Mouse (Mus musculus): ENCODE results near the gene Shroom1.

The Shroom1 gene

DNA sequence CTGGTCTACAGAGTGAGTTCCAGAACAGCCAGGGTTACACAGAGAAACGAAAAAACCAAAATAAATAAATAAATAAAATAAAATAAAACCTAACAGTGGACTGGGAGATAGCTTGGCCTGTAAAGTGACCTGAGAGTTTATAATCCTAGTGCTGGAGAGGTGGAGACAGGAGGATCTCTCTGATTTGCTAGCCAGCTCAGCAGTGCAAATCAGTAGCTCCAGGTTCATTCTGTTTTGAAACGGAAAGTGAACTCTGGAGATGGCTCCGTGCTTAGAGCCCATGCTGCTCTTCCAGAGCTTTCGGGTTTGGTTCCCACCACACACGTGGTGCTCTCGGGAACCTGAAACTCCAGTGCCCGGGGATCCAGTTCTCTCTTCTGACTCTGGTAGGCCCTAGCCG lies 9.0 kb upstream of the Shroom1 start:
- no peak for DNase-seq

DNA sequence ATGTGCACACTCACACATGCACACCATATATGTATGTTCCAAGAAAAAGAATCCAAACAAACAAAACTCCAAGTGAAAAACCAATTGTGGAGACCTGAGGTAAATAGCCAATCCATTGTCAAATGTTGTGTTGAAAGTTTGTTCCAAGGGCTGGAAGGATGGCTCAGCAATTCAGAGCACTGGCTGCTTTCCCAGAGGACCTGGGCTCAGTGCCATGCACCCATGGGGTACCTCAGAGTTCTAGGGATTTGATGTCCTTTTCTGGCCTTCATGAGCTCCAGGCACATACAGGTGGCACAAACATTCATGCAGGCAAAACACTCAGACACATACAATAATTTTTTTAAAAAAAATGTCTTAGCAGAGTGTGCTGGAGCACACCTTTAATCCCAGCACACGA lies 8.5 kb upstream of the Shroom1 start:
- no peak for DNase-seq

DNA sequence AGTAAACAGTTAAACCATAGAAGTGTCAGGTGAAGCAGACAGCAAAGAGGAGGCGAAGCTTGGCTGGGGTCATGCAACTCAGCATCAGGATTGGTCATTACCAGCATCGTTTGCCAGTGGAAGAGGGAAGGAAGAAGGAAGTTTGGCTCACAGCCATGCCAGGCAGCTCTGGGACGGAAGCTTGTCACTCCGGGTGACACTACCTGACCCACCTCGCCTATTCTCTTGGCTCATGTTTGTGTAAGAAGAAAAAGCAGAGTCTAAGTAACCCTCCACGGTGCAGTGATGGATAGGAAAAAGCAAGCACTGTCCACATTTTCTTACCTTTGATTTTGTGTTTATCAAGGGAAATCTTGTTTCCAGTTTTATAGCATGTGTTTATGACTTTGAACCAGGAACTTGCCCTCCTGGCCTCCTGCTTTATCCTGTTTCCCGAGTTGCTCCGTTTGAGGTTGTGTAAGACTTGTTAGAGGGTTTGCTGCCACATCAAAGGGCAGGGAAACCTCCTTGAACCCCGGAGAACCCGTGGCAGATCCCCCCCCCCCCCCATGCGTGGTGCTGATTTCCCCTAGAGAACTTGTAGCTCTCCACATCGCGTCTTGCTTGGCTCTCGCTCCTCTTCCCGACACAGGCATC lies 6.8 kb upstream of the Shroom1 start:
- peak in 1 of 2 experiments; percentile 24 for DNase-seq

DNA sequence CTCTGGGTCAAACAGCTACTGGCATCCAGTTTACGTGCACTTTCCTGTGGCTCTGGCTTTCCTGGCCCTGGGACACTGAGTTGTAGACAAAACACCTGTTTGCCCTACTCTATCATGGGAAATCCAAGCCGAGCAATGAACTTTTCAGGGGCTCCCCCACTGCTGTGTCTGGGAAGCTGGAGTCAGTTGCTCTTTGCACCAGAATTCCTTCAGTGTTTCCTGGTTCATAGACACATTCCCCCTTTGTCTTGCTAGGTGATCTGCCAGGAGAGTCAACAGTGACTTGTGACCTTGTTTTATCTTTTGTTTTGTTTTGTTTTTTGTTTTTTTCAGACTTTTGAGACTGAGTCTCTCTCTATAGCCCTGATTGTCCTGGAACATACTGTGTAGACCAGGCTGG lies 5.6 kb upstream of the Shroom1 start:
- DNase-seq, result no peak

DNA sequence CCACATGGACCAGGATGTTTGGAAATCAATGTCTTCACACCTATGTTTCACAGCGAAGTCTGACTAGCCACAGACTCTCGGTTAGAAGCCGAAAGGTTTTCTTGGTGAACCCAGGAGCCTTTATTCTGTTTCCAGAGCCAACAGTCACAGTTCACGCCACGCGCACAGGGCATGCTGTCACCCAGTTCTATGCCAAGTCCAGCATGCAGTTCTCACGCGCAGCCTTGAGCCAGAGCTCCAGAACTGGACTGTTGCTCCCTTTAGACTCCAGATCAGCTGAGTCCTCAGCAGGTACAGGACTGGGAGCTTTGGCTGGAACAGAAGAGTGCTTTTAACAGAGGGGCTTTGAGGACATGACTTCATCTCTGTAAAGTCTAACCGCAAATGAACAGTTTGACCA lies 4.6 kb upstream of the Shroom1 start:
- DNase-seq, result no peak

DNA sequence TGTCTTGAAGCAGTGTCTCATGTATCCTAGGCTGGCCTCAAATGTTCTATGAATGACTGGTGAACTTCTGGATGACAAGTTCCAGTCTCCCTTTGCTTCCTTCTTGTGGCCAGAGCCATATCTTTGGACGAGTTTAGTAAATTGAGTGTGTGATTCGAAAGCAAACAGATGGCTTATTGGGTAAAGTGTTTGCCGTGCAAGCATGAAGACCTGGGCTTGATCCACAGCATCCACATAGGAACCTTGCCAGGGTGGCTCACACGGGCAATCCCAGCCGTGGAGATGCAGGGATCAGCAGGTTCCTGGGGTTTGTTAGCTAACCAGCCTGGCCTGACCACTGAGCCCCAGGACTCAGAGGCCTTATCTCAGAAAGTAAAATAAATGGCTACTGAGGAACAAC lies 4.0 kb upstream of the Shroom1 start:
- DNase-seq, result no peak

DNA sequence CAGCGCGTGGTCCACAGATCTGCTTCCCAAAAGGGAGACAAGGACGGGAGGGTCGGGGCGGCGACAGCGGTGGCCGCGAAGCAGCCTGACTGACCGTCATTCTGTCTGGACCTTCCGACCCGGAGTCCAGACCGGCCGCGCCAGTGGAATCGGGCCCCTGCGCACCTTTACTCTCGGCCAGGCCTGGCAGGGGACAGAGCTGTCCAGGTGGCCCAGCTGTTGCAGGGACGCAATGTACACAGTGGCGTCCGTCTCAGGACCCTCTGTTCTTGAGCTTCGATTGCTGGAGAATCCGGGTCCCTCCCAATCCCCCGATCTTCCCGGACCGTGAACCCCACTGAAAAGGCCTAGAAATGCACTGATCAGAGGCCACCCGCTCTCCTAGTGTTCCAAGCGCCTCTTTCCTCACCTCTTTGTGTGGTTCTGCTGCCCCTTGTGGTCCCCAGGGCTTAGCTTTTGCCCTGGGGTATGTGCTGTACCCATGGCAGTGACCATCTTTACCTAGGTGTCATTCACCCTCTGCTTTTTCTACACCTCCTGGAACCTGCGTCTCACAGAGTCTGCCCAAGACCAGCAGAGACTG lies 458 bp downstream of the Shroom1 start:
- no peak for DNase-seq

DNA sequence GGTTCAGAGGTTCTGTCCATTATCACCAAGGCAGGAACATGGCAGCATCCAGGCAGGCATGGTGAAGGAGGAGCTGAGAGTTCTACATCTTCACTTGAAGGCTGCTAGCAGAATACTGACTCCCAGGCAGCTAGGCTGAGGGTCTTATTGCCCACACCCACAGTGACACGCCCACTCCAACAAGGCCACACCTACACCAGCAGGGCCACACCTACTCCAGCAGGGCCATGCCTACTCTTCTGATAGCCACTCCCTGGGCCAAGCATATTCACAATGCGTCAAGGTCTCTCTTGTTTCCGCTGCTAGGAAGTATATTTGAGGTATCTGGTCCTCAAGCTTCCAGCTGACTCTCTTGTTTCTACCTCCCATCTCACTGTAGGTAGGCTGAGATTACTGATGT lies 2.0 kb downstream of the Shroom1 start:
- no peak for DNase-seq

DNA sequence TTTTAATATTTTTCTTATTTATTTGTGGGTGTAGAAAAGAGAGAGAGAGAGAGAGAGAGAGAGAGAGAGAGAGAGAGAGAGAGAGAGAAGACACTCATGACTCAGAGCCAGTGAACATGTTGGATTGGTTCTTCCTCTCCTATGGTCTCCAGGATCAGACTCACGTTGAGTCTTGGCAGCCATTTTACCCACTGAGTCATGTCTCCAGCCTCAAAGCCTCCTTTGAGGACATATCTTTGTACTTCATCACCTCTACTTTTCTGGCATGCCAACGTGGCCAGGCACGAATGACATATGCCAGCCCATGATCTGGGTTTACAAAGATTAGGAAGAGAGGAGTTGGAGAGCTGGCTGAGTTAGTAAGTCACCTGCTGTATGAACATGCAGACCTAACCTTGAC lies 3.2 kb downstream of the Shroom1 start:
- DNase-seq, result no peak

DNA sequence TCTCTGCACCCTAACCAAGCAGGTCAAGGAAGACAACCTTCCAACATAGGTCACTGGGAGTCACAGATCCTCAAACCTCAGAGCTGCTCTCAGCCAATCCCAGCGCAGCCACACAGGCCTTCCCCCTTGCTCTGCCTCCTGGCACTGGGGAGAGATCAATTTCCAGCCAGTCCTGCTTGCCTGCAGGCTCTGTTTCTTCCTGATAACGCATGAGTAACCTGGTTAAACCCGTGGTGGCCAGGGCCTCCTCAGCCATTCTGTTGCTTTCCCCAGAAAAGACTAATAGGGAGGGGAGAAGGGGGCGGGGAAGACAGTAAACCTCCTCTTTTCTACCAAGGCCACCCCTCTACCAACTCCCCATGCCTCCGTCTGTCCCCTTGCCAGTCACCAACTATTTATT lies 4.7 kb downstream of the Shroom1 start:
- no peak for DNase-seq

DNA sequence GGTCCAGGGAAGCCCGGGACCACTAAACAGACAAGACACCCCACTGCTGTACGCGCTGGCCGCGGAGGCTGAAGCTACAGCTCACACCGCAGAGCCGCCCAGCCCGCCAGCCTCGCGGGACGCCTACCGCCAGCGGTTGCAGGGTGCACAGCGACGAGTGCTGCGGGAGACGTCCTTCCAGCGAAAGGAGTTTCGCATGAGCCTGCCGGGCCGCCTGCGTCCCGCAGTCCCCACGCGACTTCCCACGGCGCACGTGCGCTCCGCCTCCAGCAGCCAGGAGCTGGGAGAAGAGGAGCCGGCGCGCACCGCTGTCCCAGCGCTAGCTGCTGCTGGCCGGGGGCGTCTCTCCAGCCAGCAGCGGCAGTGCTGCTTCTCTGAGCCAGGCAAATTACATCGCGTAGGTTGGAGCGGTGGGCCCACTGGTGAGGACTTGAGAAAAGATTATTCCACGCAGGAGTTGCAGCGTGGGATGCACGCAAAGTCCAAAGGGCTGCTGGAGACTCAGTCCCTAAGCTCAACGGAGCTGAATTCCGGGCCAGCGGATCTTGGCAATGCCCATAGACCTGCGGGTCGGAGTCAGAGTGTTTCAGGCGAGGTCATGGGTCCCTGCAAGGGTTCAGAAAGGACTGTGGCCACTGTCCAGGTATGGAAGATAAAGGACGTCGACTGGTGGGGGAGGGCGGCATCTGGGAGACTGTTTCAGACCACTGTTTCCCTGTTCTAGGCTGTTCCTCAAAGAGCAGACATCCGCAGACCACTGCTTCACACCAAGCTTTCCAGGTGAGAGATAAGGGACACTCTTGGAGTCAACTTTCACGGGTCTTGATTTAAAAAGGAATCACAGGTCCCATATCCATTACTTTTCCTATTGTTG lies 6.8 kb downstream of the Shroom1 start:
- DNase-seq, result no peak

DNA sequence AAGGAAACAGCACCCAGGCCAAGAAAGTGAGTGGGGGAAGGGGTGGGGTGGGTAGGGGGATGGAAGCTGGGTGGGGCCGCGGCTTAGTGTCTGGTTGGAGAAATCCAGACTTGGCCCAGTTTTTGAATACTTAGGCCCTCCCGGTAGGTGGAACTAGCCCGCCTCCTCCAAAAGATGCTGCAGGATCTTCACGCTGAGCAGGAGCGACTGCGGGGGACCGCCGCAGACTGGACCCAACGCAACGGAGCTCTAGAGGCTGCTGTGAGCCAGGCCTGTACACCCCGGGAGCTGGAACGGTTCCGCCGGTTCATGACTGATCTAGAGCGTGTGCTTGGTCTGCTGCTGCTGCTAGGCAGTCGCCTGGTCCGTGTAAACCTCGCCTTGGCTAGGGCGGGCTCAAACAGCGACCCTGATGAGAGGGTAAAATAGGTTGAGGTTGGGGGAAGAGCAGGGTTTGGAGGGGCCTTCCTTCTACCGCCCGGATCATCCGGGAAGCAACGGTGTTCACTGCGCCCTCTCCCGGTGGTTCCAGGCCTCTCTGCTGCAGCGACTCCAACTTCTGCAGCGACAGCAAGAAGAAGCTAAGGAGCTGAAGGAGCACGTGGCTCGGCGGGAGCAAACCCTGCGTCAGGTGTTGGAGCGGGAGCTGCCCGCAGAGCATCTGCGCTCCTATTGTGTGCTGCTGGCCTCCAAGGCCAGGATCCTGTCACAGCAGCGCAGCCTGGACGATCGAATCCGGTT lies 9.4 kb downstream of the Shroom1 start:
- DNase-seq, result no peak

DNA sequence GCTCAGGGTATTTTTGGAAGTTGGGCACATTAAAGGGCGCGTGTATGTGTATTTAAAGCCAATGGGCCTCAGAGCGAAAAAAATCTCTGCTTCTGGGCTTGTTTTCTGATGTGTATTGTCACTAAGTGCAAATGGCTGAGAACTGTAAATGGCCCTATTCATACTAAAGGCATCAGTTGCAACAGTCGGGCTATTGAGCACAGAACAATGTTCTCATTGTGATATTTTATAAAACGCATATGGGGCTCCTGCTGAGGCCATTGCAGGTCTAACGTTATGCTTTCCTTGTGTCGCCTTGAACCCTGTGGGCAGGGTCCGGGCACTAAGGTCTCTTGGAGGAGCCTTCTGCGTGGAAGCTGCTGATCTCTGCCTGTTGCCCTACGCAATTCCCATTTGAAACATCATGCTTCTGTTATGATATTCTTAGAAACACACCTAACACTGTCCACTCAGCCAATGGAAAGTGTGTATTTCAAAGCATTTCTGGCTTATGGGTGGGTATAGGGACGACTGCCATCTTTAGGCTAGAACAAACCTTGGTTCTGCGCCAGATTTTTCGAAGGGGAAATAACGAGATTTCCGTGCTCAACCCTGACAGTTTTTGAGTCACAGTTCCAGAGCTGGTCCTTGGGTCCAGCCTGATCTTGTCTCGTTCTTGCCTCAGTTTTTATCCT lies 12.4 kb downstream of the Shroom1 start:
- no peak for DNase-seq

DNA sequence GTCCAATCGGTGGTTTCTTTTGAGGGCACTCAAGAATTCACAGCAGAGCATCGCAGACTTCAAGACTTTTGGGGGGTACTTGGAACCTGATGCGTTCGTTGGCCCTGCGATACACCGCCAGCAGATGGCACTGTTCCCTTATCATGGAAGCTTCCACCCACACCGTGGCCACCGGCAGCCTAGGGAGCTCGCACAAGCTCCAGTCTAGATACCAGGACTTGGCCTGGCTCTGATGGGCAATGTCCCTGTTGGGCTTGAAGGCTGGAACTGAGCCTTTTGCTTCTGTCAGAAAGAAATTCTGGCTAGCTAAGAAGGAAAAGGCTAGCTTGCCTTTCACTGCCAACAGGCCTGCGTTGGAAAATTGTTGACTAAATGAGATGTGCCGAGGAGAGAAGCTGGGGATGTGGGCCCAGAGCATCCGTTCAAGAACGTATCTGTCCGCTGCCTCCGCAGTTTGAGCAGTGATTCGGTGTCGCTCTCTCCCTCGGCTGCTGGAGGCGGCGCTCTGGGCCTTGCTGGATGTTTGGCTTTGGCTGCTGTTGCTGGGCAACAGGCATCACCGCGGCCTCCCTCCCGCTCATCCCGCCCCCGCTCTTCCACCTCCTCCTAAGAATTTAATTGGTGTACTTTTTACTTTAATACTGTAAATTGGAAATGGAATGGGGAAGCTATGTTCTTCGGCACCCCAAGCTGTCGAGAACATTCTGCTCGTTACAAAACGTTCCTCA lies 13.1 kb downstream of the Shroom1 start, which contains the start of gene Gm9837:
Gene Gm9837 (minus strand): TSS at position 512 of the 728 bp plus-strand sequence.
- peak; percentile 51 to 53 for DNase-seq

DNA sequence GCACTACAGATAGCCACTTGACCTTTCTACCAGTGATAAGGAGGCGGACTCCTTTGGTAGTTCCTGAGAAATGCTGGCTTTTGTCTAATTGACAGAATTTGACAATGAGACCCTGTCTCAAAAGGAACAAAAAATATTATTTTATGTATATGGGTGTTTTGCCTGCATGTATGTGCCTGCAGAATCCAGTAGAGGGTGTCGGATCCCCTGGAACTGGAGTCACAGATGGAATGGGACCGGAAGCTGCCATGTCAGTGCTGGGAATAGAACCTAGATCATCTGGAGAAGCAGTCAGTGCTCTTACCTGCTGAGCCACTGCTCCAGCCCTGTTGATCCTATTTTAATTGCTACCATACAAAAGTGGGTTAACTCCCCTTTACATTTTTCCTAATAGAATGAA lies 15.7 kb downstream of the Shroom1 start:
- DNase-seq, result no peak

DNA sequence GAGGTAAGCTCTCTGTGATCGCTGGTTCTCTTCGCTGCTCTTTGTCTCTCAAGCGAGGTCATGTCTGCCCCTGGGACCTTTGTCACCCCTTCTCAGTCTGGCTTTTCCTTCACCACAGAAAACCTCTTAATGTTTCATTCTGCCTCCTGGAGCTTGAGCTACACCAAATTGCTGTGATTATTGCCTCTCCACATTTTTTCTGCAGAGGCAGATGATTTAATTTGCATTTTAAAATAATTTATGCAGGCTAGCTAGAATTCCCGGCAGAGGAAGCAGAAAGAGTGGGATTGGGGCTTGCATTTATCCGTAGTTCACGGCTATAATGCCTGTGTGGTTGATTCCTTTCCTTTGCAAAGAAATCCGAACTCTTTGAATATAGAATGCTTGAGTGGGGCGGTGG lies 18.6 kb downstream of the Shroom1 start:
- no peak for DNase-seq

DNA sequence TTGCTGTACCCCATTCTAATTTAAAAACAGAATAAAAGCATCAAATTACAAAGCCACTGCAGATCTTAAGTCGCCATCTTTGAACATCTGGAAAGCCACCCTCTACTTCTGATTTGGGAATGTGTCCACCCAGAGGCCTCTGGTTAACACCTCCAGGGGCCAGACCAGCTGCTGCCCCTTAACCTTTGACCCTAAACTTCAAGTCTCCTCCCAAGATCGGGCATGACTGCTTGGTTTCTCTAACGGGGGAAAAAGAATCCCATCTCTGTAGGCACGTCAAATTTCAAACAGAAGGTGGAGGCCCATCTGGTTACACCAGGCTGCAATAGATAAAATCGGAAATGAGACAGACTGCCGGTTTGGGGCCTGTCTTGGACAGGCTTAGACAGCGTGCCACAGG lies 20.8 kb downstream of the Shroom1 start:
- no peak for DNase-seq

DNA sequence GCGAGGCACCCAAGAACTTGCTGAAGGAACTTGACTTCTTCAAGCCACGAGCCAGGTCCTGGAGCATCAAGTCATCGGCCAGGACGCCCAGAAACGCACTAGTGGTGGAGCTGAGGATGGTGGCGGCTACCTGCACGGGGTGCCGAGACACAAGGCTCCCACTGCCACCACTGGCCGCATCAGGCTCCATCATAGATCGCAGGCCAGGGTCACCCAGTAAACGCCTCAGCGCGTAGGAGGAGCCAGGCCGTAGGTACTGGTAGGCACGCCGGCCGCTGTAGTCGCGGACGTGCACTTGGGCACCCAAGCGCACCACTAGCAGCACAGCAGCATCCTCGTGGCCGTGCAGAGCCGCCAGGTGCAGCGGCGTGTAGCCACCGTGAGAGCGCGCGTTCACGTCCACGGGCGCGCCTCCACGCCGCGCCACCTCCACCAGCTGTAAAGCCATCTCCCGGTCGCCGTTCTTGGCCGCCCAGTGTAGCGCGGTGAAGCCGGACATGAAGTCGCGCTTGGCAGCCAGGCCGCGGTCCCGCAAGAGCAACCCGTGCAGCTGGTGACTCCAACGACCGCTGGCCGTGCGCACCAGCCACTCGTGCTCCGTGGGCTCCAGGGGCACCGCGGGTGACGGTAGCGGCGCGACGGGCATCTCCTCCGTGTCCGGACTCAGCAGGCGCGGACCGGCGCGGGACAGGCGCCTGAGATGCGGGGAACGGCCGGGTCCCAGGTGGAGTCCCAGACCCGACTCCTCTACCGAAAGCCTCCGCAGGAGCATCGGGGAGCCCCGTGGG lies 21.6 kb downstream of the Shroom1 start:
- no peak for DNase-seq

DNA sequence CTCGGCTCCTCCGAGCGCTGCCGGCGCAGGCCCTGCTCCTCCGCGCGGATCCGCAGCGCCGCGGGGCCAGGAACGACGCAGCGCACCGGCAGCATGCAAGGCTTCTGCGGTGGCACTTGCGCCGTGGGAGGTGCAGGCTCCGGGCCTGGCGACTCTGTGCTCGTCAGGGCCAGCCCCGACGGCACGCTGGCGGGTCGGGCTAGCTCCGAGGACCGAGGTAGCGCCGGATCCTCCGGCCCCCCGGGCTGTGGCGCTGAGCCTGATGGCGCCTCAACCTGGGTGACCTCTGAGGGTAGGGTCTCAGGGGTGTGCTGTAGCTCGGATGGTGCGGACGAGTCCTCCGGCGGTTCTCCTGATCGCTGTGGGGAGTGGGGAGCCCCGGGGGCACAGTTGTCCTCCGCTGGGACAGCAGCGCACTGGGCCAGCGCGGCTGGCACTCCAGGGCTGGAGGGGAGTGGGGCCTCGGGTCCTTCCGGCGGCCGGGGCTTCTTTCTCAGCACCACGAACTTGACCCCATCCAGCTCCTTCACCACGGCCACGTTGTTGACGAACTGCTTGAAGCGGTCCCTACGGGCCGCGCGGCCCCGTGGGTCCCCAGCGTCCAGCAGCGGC lies 22.3 kb downstream of the Shroom1 start:
- no peak for DNase-seq

DNA sequence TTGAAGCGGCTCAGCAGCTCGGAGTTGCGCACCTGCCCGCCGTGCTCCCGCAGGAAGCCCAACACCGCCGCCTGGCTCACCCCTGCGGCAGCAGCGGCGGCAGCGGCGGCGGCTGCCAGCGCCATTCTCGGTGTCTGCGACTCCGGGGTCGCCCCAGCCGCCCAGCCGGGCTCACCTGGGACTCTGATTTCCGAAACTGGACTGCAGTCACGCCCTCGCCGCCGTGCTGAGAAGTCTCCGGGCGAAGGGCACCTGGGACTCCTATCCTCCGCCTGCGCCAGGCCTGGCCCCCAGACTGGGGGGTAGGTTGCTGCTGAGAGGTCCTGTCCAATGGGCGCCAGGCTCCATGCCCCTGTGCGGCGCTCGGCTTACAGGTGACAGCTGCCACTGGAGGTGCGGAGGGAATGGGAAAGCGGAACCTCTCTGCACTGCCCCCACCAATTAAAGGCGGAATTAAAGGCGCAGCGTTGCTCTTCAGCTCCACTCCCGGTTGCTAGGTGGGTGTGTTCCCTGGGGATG lies 22.8 kb downstream of the Shroom1 start, which contains the start of the genes Gm9945 and Sowaha:
Gene Gm9945 (plus strand): TSS at position 384 of the 519 bp plus-strand sequence.
Gene Sowaha (minus strand): TSS at position 492 of the 519 bp plus-strand sequence.
- DNase-seq, result no peak
